Mouse (Mus musculus) lung, postnatal 0 days (tissue): ENCODE results near the gene Cst10. TPM values are rescaled to one million over a fixed set of nuclear protein-coding genes. Genes with fewer than 3 reads are reported as not detected.

ENCODE experiments used
- ATAC-seq: fragments of 200-750 bp; cut with Nextera tagmentation; 2 replicates; pipeline ENCODE4 v1.8.0; 2017; ENCODE audit warnings: moderate library complexity
- DNase-seq: peaks from one replicate; pipeline ENCODE4 v3.0.0-alpha.2; 2016; ENCODE audit warnings: low spot score
- H3K27ac ChIP-seq: fragments of 300-500 bp; sonication (generic); 2 replicates; pipeline ENCODE4 v1.5.1; 2014; ENCODE audit warnings: antibody characterized with exemption, mild to moderate bottlenecking, low read length, mixed read lengths
- H3K27me3 ChIP-seq: fragments of 300-500 bp; sonication (generic); replicated peaks from 2 replicates; pipeline ENCODE4 v1.6.1; 2014; ENCODE audit warnings: low read length, mixed read lengths; ENCODE audit not compliant: insufficient read depth
- H3K36me3 ChIP-seq: fragments of 300-500 bp; sonication (generic); 2 replicates; pipeline ENCODE4 v1.6.1; 2014; ENCODE audit warnings: low read length, mixed read lengths; ENCODE audit not compliant: insufficient read depth
- H3K4me1 ChIP-seq: fragments of 300-500 bp; sonication (generic); 2 replicates; pipeline ENCODE4 v1.6.1; 2014; ENCODE audit warnings: antibody characterized with exemption, low read depth, low read length, mixed read lengths; ENCODE audit not compliant: insufficient read depth
- H3K4me2 ChIP-seq: fragments of 300-500 bp; sonication (generic); replicated peaks from 2 replicates; pipeline ENCODE4 v1.6.1; 2014; ENCODE audit warnings: low read depth, mild to moderate bottlenecking, low read length, moderate library complexity, mixed read lengths
- H3K4me3 ChIP-seq: fragments of 300-500 bp; sonication (generic); 2 replicates; pipeline ENCODE4 v1.5.1; 2014; ENCODE audit warnings: low read depth, low read length
- H3K9ac ChIP-seq: fragments of 300-500 bp; sonication (generic); replicated peaks from 2 replicates; pipeline ENCODE4 v1.6.1; 2014; ENCODE audit warnings: low read depth, mild to moderate bottlenecking
- H3K9me3 ChIP-seq: fragments of 300-500 bp; sonication (generic); 2 replicates; pipeline ENCODE4 v1.6.1; 2016; ENCODE audit warnings: low read length, mixed read lengths
- CTCF ChIP-seq: IDR thresholded peaks from 2 replicates; pipeline ENCODE4 v1.5.1; 2016; ENCODE audit warnings: antibody characterized with exemption, mild to moderate bottlenecking
- EP300 ChIP-seq: IDR thresholded peaks from 2 replicates; pipeline ENCODE4 v1.6.1; 2016; ENCODE audit warnings: antibody characterized with exemption, mild to moderate bottlenecking, control low read depth
- WGBS: fragments of 180-500 bp; shearing (Covaris S2); extraction: QIAGEN DNeasy Blood & Tissue Kit; methylation state at CpG from one replicate; pipeline ENCODE4 v1.1.7; 2014; 5-methylcytosine and 5-hydroxymethylcytosine counted together
- polyA plus RNA-seq: library from polyadenylated mRNA; unstranded; fragments of >200 nt; fragmentation: Nextera tagmentation; extraction: Ambion mirVana; gene quantifications from 2 replicates; pipeline ENCODE4 v1.2.1, GENCODE M21; 2015

Cst10 gene
- not detected in 2 replicates for polyA plus RNA-seq

DNA sequence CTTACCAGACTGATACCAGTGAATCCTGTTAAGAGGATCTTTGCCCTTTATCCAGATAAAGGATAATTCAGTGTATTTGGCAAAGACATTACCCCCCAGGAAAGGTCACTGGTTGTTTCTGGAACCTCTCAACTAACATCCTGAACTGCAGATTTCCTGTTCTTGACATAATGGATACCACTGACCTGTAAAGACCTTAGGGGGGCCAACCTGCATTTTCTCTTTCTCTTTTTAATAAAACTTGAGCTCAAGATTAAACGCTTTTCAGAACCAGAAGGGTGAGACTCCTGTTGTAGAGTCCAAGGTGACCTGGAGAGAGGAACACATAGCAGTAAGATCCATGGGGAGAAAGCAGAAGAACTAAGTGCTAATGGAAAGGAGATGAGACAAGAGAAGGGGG lies at the start of gene Cst10:
TSS of gene Cst10 (plus strand) at position 301 of the 400 bp plus-strand sequence.
- H3K4me3 ChIP-seq: no peak within 1 kb of the TSS
- no peaks in the 10 kb centered on the region for H3K36me3 ChIP-seq
- H3K4me1 ChIP-seq: no peaks in the 10 kb centered on the region
- no peaks in the 10 kb centered on the region for H3K27me3 ChIP-seq
- 79% methylated on average over 1 of the region's 1 CpGs for WGBS
- no peaks in the 10 kb centered on the region for H3K9me3 ChIP-seq
- no peak for ATAC-seq
- H3K27ac ChIP-seq: no peak within 1 kb of the TSS
- TF ChIP-seq CTCF (no peak), EP300 (no peak)
- H3K4me2 ChIP-seq: no peak within 1 kb of the TSS
- DNase-seq: no peak
- no peak within 1 kb of the TSS for H3K9ac ChIP-seq

DNA sequence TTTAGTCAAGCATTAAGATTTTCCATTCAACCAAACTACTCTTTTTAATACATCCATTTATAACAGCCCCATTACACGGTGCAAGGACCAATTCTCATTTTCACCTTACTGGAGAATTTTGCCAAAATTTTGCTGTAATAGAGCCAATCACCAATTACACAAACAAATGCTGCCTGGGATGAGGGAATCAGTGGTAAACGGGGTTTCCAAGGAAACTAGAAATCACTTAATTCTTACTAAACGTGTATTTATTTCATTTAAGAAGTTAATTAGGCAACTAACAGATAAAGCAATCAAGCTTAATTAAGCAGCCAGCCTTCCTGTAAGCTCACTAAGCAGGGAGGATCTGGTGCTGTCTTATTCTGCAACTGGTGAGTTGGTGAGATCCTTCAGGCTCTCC lies 11.9 kb upstream of the Cst10 start:
- DNase-seq: no peak
- H3K27me3 ChIP-seq: no peaks in the 10 kb centered on the region
- H3K4me3 ChIP-seq: no peak overlapping the region
- H3K27ac ChIP-seq: no peak overlapping the region
- no peaks in the 10 kb centered on the region for H3K9me3 ChIP-seq
- TF ChIP-seq CTCF: no peak
- no peak for TF ChIP-seq EP300
- 53% methylated on average over 3 of the region's 3 CpGs for WGBS
- H3K4me1 ChIP-seq: no peaks in the 10 kb centered on the region
- no peaks in the 10 kb centered on the region for H3K36me3 ChIP-seq
- H3K9ac ChIP-seq: no peak overlapping the region
- no peak overlapping the region for H3K4me2 ChIP-seq
- no peak for ATAC-seq

- Histone ChIP-seq H3K36me3 (no peaks in the 10 kb centered on the region), H3K9me3 (no peaks in the 10 kb centered on the region), H3K27ac (no peak overlapping the region), H3K4me1 (no peaks in the 10 kb centered on the region), H3K4me2 (no peak overlapping the region), H3K4me3 (no peak overlapping the region), H3K9ac (no peak overlapping the region), H3K27me3 (no peaks in the 10 kb centered on the region)
- no peak for ATAC-seq
- TF ChIP-seq CTCF: peak; percentile 55
- TF ChIP-seq EP300: no peak
- DNase-seq: peak; percentile 65
- WGBS: 25% methylated on average over 3 of the region's 4 CpGs
Measured at GRCm38 (mm10) chr2:149422564-149422963, 17.7 kb downstream of the Cst10 start.
